Mouse (Mus musculus): Measurements from ENCODE around the gene Focad.
"Not testable (repeated sequence)": the region's sequence is repeated elsewhere in the genome, so short reads cannot be mapped to it uniquely, and the experiment has no call there.

Focad gene

GRCm38 (mm10) chr4:88314898-88315297 is 220.5 kb downstream of the Focad start:
- no peak for DNase-seq

DNA sequence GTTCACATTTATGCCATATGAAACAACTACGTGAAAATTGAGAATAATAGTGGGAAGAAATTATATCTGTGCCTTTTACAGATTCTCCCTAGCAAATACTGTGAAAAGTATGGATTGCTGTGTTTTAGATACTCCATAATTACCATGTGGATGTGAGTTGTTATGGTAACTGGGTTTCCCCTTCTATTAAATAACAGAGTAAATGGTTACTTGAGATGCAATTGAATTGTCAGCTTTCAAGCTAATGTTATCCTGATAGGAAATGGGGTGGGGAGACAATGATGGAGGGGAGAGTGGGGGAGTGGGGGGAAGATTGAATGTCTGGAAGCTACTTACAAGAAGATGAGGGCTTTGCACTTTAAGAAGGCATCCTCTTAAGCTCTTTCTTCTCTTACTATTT is 225.6 kb downstream of the Focad start:
- DNase-seq = no peak

DNA sequence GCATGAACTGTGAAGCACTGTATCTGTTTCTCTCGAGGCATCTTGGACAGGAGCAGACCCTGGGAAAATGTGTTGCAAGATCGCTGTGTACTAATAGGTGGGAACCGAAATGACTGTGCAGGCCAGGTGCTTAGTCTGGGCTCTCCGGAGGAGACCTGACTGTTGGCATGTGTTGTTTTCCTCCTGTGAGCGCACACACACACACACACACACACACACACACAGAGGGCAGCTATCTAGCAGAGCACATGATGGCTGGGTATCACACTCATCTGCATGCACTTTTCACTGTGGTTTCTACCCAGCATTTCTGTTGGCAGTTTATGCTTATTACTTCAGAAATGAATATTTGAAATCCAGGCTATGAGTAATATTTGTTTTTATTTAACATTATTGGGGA is 231.0 kb downstream of the Focad start:
- DNase-seq = no peak

DNA sequence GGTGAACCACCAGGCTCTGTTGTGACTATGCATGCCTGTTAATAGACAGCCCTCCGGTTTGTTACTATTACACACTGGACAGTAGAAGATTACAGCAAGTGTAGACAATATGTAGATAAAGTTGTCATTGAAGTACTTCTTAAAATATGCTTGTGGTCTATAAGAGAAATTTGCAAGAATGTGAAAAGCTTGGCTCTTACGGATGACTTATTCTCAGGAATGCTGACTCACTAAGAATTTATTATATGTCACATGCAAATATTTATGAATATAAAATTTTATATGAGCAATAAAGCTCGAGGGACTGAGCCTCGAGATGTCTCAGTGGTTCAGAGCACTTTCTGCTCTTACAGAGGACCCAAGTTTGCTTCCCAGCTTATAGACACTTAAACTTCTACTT is 240.1 kb downstream of the Focad start:
- DNase-seq = no peak

DNA sequence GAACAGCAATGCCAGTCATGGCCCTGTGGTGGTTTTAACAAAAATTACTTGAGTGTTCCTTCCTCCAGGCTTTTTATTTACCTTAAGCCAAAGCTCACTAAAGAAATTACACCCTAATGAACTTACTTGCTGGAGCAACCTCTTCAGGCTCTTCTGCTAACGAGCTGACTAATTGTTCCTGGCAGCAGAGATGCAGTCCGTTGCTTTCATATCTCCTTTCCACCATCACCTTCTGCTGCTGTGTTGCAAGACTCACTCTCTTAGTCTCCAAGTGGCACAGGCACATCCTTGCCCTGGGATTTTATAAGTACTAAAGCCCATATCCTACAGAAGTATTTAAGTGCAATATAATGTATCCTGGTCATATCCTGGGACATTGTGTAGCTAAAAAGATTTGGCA is 242.3 kb downstream of the Focad start:
- DNase-seq = no peak

DNA sequence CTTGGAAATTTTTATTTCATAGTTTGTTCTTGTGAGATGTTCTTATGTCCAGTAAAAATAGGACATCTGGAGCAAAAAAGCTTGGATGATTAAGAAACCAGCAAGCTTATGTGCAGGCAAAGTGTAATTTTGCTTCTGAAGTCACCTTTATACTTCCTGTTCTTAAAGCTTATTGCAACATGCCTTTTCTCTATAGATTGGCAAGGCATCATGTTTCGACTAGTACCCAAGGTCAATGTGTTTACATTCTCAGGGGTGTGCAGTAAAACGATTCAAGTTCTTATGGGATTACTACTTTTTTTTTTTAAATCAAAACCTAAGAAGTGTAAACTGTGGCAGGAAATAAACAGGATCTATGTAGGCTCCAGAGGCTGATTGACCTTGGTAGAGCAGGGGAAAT is 242.9 kb downstream of the Focad start:
- no peak for DNase-seq

DNA sequence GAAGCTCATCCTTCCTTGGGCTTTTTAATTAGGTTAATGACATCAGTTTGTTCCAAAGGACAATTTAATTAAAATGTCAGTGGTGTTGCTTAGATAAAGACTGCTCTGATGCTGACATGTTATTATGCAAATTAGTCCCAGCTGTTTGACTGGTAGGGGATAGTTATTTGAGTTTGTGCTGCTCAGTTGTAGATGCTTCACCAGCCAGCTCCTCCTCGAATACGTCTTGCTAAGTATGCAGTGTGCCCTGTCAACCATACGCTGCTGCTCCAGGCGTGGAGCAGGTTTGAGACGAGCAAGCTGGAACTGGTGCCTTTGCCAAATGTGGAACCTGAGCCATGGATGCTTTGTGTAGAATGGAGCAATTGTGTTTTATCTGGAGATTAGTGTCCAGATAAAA is 243.7 kb downstream of the Focad start:
- DNase-seq = no peak

GRCm38 (mm10) chr4:88344468-88344867 is 250.0 kb downstream of the Focad start:
- DNase-seq = no peak

DNA sequence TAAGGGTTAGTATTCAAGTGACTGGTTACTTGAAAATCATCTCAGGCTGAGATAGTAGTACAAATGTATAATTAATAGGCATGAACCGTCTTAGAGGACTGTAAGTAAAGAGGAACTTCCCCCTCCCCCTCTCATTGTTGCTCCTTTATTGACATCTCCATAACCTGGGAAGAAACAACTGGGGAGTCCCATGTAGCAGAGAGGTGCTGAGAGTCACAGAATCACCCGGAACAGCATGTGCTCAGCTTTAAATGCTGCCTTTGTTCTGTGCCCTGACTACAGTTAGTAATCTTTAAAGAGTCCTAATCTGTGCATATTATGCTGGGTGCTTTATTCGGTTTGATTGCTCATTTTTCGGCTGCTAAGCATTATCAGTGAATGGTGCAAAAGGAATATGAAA is 250.6 kb downstream of the Focad start:
- DNase-seq = no peak

- DNase-seq = no peak
These were observed 251.5 kb downstream of the Focad start for GRCm38 (mm10) chr4:88345938-88346337.

- DNase-seq = peak; percentile 35
These were observed 256.5 kb downstream of the Focad start for GRCm38 (mm10) chr4:88350910-88351309.

- DNase-seq = no peak
These were observed 262.2 kb downstream of the Focad start for GRCm38 (mm10) chr4:88356652-88357051.

DNA sequence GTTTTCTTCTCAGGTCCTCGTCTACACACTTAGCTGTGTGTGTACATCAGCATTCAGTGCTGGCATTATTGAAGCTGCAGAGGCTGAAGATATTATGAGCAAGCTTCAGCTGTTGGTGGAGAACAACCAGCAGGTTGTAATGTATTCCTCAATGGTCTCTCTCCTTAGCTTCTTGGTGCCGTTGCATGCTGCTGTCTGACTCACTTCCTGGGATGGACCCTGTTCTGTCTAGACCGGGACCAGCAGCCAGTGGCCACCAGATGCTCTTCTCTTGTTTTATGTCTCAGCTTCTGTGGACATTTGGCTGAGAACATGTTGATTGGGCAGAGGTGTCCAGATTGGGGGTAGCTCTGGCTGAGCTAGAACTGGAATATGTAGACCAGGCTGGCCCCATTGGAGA is 263.0 kb downstream of the Focad start:
- DNase-seq = no peak

DNA sequence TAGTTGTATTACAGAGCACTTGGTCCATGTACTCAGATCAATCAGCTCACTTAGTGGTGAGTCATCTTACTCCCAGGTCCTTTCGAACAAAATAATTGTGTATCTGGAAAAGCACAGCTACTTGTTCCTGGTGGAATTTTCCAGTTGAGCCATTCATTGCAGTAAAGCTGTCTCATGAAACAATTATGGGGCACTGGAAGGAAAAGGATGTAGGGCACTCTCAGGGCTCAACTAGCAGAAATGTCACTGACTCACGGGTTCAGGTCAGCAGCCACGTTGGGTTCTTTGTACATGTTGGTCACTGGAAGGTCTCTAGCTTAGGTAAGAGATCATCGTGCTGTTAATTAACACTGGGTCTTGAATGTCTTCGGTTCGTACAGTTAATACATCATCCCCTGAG is 275.5 kb downstream of the Focad start:
- no peak for DNase-seq

GRCm38 (mm10) chr4:88370819-88371218 is 276.4 kb downstream of the Focad start:
- DNase-seq = no peak

DNA sequence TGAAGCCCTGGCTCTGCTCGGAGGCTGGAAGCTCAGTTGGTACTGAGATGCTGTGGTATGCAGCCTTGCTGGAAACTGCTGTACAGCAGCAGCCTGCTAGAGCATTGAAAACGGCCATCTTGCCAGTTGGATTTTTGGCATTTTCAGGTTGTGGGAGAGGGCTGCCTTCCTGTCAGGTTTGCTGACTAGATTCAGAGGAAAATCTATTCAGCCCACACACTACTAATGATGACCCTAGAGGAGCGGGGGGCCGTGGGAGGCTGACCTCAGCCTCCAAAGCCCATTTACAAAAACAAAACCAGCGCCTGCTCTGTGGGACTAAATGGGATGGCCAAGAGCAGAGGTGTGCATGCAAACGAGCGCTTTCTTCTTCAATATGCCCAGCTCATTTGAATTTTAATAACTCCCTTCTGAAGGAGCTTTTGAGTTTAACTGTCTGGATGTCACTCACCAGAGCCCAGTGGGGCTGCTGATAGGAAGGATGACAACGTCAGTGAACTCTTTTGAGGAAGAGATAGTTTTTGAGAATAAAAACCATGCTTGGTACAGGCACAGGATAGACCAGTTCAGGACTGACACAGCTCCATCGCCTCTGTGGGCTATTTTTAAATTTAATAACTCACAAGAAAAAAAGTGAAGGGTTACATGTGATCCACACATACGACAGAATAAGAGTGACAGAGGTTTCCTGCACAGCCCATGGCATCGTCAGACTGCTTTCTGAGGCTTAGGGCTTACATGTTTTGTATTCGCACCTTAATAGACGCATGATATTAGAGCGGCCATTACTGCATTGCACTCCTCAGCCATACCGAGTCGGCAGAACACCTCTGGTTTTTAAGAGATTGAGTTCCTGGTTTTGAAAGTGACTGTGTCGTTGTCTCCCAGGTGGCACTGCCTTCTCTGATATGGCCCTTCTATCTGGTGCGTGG is 278.1 kb downstream of the Focad start:
- no peak for DNase-seq

- DNase-seq = no peak
These were observed 295.6 kb downstream of the Focad start for GRCm38 (mm10) chr4:88390036-88390435.

GRCm38 (mm10) chr4:88390596-88390995 is 296.2 kb downstream of the Focad start:
- not testable (repeated sequence) for DNase-seq

DNA sequence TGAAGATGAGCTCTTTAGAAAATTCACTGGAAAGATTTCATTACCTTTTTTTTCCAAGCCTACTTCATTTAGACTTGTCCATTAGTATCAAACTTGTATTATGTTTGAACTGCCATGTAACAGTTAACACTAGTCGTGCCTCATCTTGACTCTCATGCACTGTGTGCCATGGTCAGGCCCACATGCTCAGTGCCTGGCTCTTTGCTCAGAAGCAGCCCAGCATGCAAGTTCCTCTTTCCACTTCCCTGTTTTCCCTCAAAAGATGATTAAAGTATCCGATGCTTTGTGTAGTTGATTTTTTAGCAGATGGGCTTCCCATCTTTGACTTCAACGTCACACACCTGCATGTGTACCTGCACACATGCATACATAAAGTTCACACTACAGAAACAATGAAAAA is 301.3 kb downstream of the Focad start:
- DNase-seq = no peak

DNA sequence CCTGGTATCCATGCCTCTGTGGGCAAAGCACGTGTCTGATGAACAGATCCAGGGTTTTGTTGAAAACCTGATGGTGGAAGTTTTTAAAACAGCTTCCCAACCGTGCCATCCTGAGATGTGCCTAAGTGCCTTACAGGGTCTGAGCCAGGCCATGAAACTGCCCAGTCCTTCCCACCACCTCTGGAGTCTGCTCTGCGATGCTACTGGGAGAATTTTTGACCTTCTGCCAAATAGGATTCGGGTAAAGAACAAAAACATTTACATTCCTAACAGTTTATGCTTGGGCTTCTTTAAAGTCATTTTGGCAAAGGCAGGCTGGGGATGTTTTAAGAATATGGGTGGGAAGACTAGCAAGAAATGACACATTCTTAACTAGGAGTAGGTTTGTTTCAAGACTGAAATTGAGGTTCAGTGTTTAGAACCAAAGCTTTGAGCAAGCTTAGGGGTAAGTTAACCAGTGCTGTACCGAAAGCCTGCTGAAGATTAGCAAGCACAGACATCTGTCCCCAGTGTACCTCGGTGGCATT is 302.6 kb downstream of the Focad start:
- DNase-seq = no peak

DNA sequence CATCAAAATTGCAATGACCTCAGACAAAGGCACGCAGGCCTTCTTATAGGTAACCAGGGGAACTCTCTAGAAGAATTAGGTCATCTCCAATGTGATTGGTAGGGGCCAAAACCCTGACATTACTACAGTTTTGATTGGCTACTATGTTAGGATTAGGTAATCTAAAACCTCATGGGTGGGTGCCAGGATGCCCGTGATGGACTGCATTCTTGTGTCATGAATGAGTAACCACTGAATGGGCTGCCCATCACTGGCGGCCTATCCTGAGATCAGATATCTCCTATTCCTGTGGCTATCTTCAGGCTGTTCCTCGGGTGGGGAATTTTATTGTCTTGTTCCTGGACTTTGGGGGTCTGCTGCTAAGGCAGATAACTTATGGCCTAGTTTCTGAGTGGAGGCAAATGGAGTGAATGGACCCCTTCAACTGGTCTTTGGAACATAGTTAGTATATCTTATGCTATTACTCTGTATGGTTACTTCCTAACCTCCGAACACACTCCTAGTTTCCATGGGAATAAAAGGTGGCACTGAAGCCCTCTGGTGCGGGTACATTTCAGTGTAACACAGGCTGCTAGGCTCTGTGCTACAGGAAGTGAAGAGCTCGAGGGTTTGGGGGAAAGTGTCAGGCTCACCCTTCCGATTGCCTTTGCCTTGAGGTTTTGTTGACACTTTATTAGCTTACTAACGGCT is 306.0 kb downstream of the Focad start:
- peak; percentile 9 for DNase-seq

- DNase-seq = no peak
These were observed 306.5 kb downstream of the Focad start for GRCm38 (mm10) chr4:88400992-88401313.

DNA sequence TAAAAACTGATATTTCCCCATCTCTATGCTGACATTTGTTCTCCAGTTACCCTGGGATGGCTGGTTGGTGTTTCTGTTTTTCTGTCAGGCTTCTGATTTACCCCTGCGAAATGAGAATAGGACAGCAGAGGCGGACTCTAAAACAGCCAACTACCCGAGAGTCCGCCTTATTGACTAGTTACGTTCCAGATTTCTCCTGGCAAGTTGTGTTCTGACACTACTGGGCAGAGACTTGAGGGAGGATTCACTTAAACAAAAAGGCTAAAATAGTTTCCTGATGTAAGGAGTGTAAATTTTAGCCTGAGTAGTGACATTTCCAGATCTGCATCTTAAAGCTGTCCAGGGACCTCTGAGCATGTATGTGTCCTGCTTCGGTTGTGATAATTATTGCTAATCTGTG is 308.5 kb downstream of the Focad start:
- no peak for DNase-seq
